Mouse (Mus musculus) cerebellum, adult 11-12 months (tissue): ENCODE results near the gene Gm815.

Experiments used
- DNase-seq: peaks from one replicate; pipeline ENCODE4 v3.0.0; 2022

Gm815 gene

GRCm38 (mm10) chr19:26885616-26886015 lies at the start of gene Gm815:
Gene Gm815, plus strand, starts transcription at chr19:26885881.
- no peak for DNase-seq

- DNase-seq = no peak
These were observed 48.1 kb upstream of the Gm815 start for GRCm38 (mm10) chr19:26837626-26838025.

- DNase-seq = no peak
These were observed 41.8 kb upstream of the Gm815 start for GRCm38 (mm10) chr19:26843896-26844295.

- peak; percentile 26 for DNase-seq
These were observed 40.9 kb upstream of the Gm815 start for GRCm38 (mm10) chr19:26844813-26845212.

GRCm38 (mm10) chr19:26845276-26846016 lies 40.2 kb upstream of the Gm815 start:
- peak; percentile 76 for DNase-seq

GRCm38 (mm10) chr19:26846017-26846285 lies 39.7 kb upstream of the Gm815 start:
- DNase-seq = no peak

- no peak for DNase-seq
These were observed 34.5 kb upstream of the Gm815 start for GRCm38 (mm10) chr19:26851017-26851782.

- DNase-seq = no peak
These were observed 33.3 kb upstream of the Gm815 start for GRCm38 (mm10) chr19:26852325-26852900.

GRCm38 (mm10) chr19:26853701-26854282 lies 31.9 kb upstream of the Gm815 start:
- DNase-seq = no peak

- no peak for DNase-seq
These were observed 31.0 kb upstream of the Gm815 start for GRCm38 (mm10) chr19:26854661-26855060.

- no peak for DNase-seq
These were observed 30.5 kb upstream of the Gm815 start for GRCm38 (mm10) chr19:26855152-26855551.

GRCm38 (mm10) chr19:26858427-26859194 lies 27.1 kb upstream of the Gm815 start:
- DNase-seq = no peak

GRCm38 (mm10) chr19:26859195-26859570 lies 26.5 kb upstream of the Gm815 start:
- DNase-seq = no peak

GRCm38 (mm10) chr19:26863662-26864061 lies 22.0 kb upstream of the Gm815 start:
- peak; percentile 19 for DNase-seq

GRCm38 (mm10) chr19:26864975-26865690 lies 20.5 kb upstream of the Gm815 start:
- DNase-seq = no peak

GRCm38 (mm10) chr19:26865736-26866135 lies 19.9 kb upstream of the Gm815 start:
- DNase-seq = no peak

- DNase-seq = no peak
These were observed 16.1 kb upstream of the Gm815 start for GRCm38 (mm10) chr19:26869591-26869990.

GRCm38 (mm10) chr19:26870280-26870679 lies 15.4 kb upstream of the Gm815 start:
- no peak for DNase-seq

- no peak for DNase-seq
These were observed 14.6 kb upstream of the Gm815 start for GRCm38 (mm10) chr19:26871096-26871495.

- no peak for DNase-seq
These were observed 12.8 kb upstream of the Gm815 start for GRCm38 (mm10) chr19:26872886-26873285.

GRCm38 (mm10) chr19:26875601-26876000 lies 10.1 kb upstream of the Gm815 start:
- no peak for DNase-seq

GRCm38 (mm10) chr19:26877180-26877775 lies 8.4 kb upstream of the Gm815 start:
- DNase-seq = no peak
